Comparison of ENCODE assay signal across 15 mouse cellular contexts in the genomic region with DNA sequence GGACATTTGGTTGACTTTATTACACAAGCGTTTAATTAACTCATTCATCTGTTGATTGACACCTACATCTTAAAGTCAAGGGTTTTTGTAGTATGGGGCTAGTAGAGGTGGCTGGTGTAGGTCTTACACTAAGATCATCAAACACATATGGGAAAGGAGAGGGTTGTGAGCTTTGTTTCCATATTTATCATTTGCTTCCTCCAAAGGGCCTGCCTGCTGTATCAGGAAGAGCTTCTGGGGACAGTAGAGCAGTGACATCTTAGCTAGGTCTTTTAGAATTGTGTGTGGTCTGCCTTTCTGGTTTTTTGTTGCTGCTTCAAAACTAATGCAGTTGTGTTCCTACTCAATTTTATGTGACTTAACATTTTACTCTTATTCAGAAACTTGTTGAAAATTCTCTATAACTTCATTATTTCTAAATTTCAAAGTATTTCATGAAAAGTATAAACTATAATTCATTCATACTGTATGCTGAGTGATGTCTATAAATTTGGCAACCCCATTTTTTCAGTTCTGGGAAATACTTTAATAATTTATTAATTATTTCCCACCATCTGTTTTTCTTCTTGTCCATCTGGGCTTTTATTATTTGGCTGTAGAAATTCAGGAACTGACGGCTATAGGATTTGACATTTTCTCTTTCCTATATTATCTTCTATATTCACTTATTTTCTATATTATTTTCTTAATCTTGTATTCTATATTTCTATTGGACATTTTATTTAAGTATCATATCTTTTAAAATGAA.
DNase-seq lines count a peak whose midpoint lies in the region; ATAC-seq and TF ChIP-seq lines count a peak whose summit lies in the region.
"Had no signal": no experiment of that assay in that cellular context is flagged by ENCODE, and none has a peak within 500 bp of the region (broad histone marks: within the 10 kb centered on the region; RNA-seq: fewer than 3 reads in every experiment).

No protein-coding gene starts in this region.

- no peak overlapping the region for H3K27ac ChIP-seq in forebrain, embryonic 14.5 days (ENCODE audit: low read depth, low read length)
- no peak overlapping the region for H3K27ac ChIP-seq in forebrain, postnatal 0 days (ENCODE audit: low read depth, low read length)
- H3K27ac ChIP-seq: embryonic facial prominence, embryonic 12.5 days; heart, embryonic 13.5 days; hindbrain, embryonic 15.5 days had no signal

- no peak overlapping the region for H3K4me3 ChIP-seq in forebrain, embryonic 14.5 days (ENCODE audit: low read depth, low read length)
- H3K4me3 ChIP-seq in forebrain, postnatal 0 days (ENCODE audit: low read depth, low read length): no peak overlapping the region
- H3K4me3 ChIP-seq: embryonic facial prominence, embryonic 12.5 days; heart, embryonic 13.5 days; hindbrain, embryonic 15.5 days had no signal

- 84% methylated on average over 2 of the region's 2 CpGs for WGBS in forebrain, embryonic 14.5 days
- WGBS in forebrain, postnatal 0 days: 80% methylated on average over 2 of the region's 2 CpGs

- no peaks in the 10 kb centered on the region for H3K36me3 ChIP-seq in forebrain, embryonic 14.5 days (ENCODE audit: control insufficient read depth, insufficient read depth, low read length)
- H3K36me3 ChIP-seq in forebrain, postnatal 0 days (ENCODE audit: insufficient read depth): no peaks in the 10 kb centered on the region
- H3K36me3 ChIP-seq: embryonic facial prominence, embryonic 12.5 days; heart, embryonic 13.5 days; hindbrain, embryonic 15.5 days had no signal

- H3K9ac ChIP-seq in forebrain, embryonic 14.5 days (ENCODE audit: low read length): no peak overlapping the region
- H3K9ac ChIP-seq in forebrain, postnatal 0 days: no peak overlapping the region
- H3K9ac ChIP-seq: embryonic facial prominence, embryonic 12.5 days; heart, embryonic 13.5 days; hindbrain, embryonic 15.5 days had no signal

- H3K4me2 ChIP-seq in forebrain, embryonic 14.5 days (ENCODE audit: low read length): no peak overlapping the region
- H3K4me2 ChIP-seq in forebrain, postnatal 0 days (ENCODE audit: low read depth): no peak overlapping the region
- H3K4me2 ChIP-seq: embryonic facial prominence, embryonic 12.5 days; heart, embryonic 13.5 days; hindbrain, embryonic 15.5 days had no signal

- peak; percentile 4 for DNase-seq in forebrain, embryonic 14.5 days (ENCODE audit: low spot score)
- no peak for DNase-seq in forebrain, postnatal 0 days
- peak; percentile 19 for DNase-seq in cerebellum, adult 11-12 months
- DNase-seq in cerebellum, adult 9-10 months: peak; percentile 91
- no peak for DNase-seq in heart, adult 8-10 months (ENCODE audit: low spot score)
- DNase-seq in gastrocnemius, postnatal 25 days: no peak
- DNase-seq: adrenal gland, postnatal 10 days; gastrocnemius, postnatal 14 days; heart, postnatal 36 days had no signal

- H3K27me3 ChIP-seq in forebrain, embryonic 14.5 days (replicated peaks; ENCODE audit: control insufficient read depth, insufficient read depth, low read length): no peaks in the 10 kb centered on the region
- H3K27me3 ChIP-seq in forebrain, postnatal 0 days (ENCODE audit: insufficient read depth, low read length): no peaks in the 10 kb centered on the region
- H3K27me3 ChIP-seq: embryonic facial prominence, embryonic 12.5 days; heart, embryonic 13.5 days; hindbrain, embryonic 15.5 days had no signal

- ATAC-seq in forebrain, embryonic 14.5 days: no peak
- no peak for ATAC-seq in forebrain, postnatal 0 days
- no peak for ATAC-seq in megakaryocyte progenitor cell, adult 5-6 weeks (replicated peaks; ENCODE audit: poor library complexity)
- ATAC-seq: forebrain, embryonic 16.5 days; intestine, embryonic 16.5 days had no signal

- TF ChIP-seq CTCF in forebrain, postnatal 0 days (IDR thresholded peaks at IDR 0.05; ENCODE audit: low read depth): no peak

- no peaks in the 10 kb centered on the region for H3K4me1 ChIP-seq in forebrain, embryonic 14.5 days (ENCODE audit: control insufficient read depth, insufficient read depth, low read length)
- H3K4me1 ChIP-seq in forebrain, postnatal 0 days (ENCODE audit: insufficient read depth): no peaks in the 10 kb centered on the region
- H3K4me1 ChIP-seq: embryonic facial prominence, embryonic 12.5 days; heart, embryonic 13.5 days; hindbrain, embryonic 15.5 days had no signal

- no peaks in the 10 kb centered on the region for H3K9me3 ChIP-seq in forebrain, embryonic 14.5 days (replicated peaks; ENCODE audit: control insufficient read depth, low read length)
- H3K9me3 ChIP-seq in forebrain, postnatal 0 days (ENCODE audit: low read length): no peaks in the 10 kb centered on the region
- H3K9me3 ChIP-seq: embryonic facial prominence, embryonic 12.5 days; heart, embryonic 13.5 days; hindbrain, embryonic 15.5 days had no signal

Comparison
In these comparisons a context has a peak if more than half of its experiments do, and no peak if none do; other contexts are left out.
1. DNase-seq: peak in forebrain, embryonic 14.5 days (single experiment), cerebellum, adult 11-12 months (single experiment) and cerebellum, adult 9-10 months (single experiment); none in forebrain, postnatal 0 days (single experiment), heart, adult 8-10 months (single experiment) and gastrocnemius, postnatal 25 days (single experiment).